ENCODE assay signal across 8 mouse cellular contexts in the genomic region with DNA sequence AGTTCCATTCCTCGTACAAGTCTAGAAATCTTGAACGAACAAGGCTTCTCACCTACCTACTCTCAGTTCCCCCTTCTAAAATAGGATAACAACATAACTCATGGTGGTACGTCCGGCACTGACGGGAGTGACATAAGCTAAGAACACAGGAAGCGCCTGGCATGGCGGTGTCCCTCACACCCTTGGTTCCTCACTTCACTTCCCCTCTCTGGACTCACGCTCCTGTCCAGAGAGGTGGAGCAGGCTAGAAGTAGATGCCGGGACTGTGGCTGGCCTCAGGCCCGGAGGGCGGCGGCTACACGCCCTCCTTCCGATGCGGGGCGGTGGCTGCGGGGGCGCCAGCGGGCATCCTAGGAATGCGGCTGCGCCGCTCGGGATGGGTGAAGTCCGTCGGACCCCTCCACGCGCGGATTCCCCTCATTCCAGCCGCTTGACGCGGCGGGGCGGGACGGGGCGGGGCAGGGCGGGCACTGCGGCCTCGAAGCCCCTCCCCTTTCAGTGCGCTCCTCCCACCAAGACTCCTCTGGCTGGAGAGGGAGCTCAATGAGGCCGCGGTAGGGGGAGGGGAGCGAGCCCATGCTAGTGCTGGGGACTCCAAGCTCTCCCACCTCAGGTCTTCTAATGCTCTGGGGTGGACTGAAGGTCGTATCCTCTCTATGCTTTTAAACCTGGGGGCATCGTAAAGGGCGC. TPM values are rescaled to one million over a fixed set of nuclear protein-coding genes. Genes with fewer than 3 reads are reported as not detected.
A peak's percentile ranks its signal among the peaks of the same experiment; 100 is the strongest.
DNase-seq lines count a peak whose midpoint lies in the region; ATAC-seq lines count a peak whose summit lies in the region.

No protein-coding gene starts in this region.

- peak; percentile 37 for ATAC-seq in embryonic facial prominence, embryonic 12.5 days (ENCODE audit: insufficient number of reproducible peaks, insufficient read depth, low FRiP score, low TSS enrichment)
- ATAC-seq in heart, embryonic 12.5 days (ENCODE audit: insufficient number of reproducible peaks, low FRiP score) = peak; percentile 77
- peak; percentile 59 for ATAC-seq in kidney, embryonic 16.5 days (ENCODE audit: low FRiP score, low TSS enrichment)
- peak; percentile 62 for ATAC-seq in lung, embryonic 15.5 days (ENCODE audit: borderline replicate concordance, extremely low read depth, low FRiP score, low TSS enrichment)
- ATAC-seq in neutrophil, adult 5-6 weeks (ENCODE audit: extremely low read depth, insufficient number of reproducible peaks, low FRiP score, poor library complexity, severe bottlenecking) = peak; percentile 58

- peak overlapping the region; percentile 51; the same call in 1 of the 2 replicates for H3K27ac ChIP-seq in embryonic facial prominence, embryonic 12.5 days
- H3K27ac ChIP-seq in heart, embryonic 12.5 days (ENCODE audit: poor library complexity, severe bottlenecking) = peak overlapping the region; percentile 91
- peak overlapping the region; percentile 98 for H3K27ac ChIP-seq in kidney, embryonic 16.5 days (ENCODE audit: low read length)
- peak overlapping the region; percentile 93 for H3K27ac ChIP-seq in lung, embryonic 15.5 days

- H3K9ac ChIP-seq in embryonic facial prominence, embryonic 12.5 days = peak overlapping the region; percentile 51
- peak overlapping the region; percentile 70 for H3K9ac ChIP-seq in heart, embryonic 12.5 days
- peak overlapping the region; percentile 69 for H3K9ac ChIP-seq in kidney, embryonic 16.5 days (replicated peaks; ENCODE audit: low read length)
- H3K9ac ChIP-seq in lung, embryonic 15.5 days = peak overlapping the region; percentile 57

- DNase-seq in CD4-positive, CD25-positive, alpha-beta regulatory T cell, adult 2 months (ENCODE audit: low read depth, low spot score) = peak; percentile 83
- DNase-seq in adrenal gland, postnatal 36 days = peak; percentile 84 to 89
- DNase-seq in thymus, postnatal 10 days (ENCODE audit: low spot score in 2 of 2) = peak; percentile 64 to 66

- H3K4me3 ChIP-seq in embryonic facial prominence, embryonic 12.5 days = peak overlapping the region; percentile 48
- H3K4me3 ChIP-seq in heart, embryonic 12.5 days = peak overlapping the region; percentile 57
- peak overlapping the region; percentile 74 for H3K4me3 ChIP-seq in kidney, embryonic 16.5 days (ENCODE audit: low read length)
- H3K4me3 ChIP-seq in lung, embryonic 15.5 days = peak overlapping the region; percentile 77

- peaks cover 26% of the 10 kb centered on the region for H3K4me1 ChIP-seq in embryonic facial prominence, embryonic 12.5 days
- peaks cover 58% of the 10 kb centered on the region for H3K4me1 ChIP-seq in heart, embryonic 12.5 days (replicated peaks)
- peaks cover 65% of the 10 kb centered on the region for H3K4me1 ChIP-seq in kidney, embryonic 16.5 days (ENCODE audit: insufficient read depth, low read length)
- peaks cover 68% of the 10 kb centered on the region for H3K4me1 ChIP-seq in lung, embryonic 15.5 days

- H3K4me2 ChIP-seq in embryonic facial prominence, embryonic 12.5 days (replicated peaks) = peak overlapping the region; percentile 85
- H3K4me2 ChIP-seq in heart, embryonic 12.5 days = peak overlapping the region; percentile 83
- peak overlapping the region; percentile 92 for H3K4me2 ChIP-seq in kidney, embryonic 16.5 days (replicated peaks; ENCODE audit: low read depth, low read length)
- H3K4me2 ChIP-seq in lung, embryonic 15.5 days = peak overlapping the region; percentile 90

- H3K27me3 ChIP-seq in embryonic facial prominence, embryonic 12.5 days = peaks cover 24% of the 10 kb centered on the region
- H3K27me3 ChIP-seq in heart, embryonic 12.5 days (replicated peaks) = no peaks in the 10 kb centered on the region
- no peaks in the 10 kb centered on the region for H3K27me3 ChIP-seq in kidney, embryonic 16.5 days (ENCODE audit: insufficient read depth, low read length)
- no peaks in the 10 kb centered on the region for H3K27me3 ChIP-seq in lung, embryonic 15.5 days

- 3% methylated on average over 45 of the region's 45 CpGs for WGBS in embryonic facial prominence, embryonic 12.5 days
- WGBS in heart, embryonic 12.5 days = under 1% methylated on average over 44 of the region's 45 CpGs
- under 1% methylated on average over 39 of the region's 45 CpGs for WGBS in kidney, embryonic 16.5 days
- whole genome bisulfite sequencing in lung, embryonic 15.5 days = 1% methylated on average over 43 of the region's 45 CpGs

- H3K36me3 ChIP-seq in embryonic facial prominence, embryonic 12.5 days = 0 out of 2 replicates have a peak, but pooled peaks cover 6% of the 10 kb centered on the region
- peaks cover 19% of the 10 kb centered on the region for H3K36me3 ChIP-seq in heart, embryonic 12.5 days
- H3K36me3 ChIP-seq in kidney, embryonic 16.5 days (ENCODE audit: insufficient read depth, low read length) = peaks cover 4% of the 10 kb centered on the region; the same call in 1 of the 2 replicates
- peaks cover 10% of the 10 kb centered on the region for H3K36me3 ChIP-seq in lung, embryonic 15.5 days

- H3K9me3 ChIP-seq in embryonic facial prominence, embryonic 12.5 days = no peaks in the 10 kb centered on the region
- H3K9me3 ChIP-seq in heart, embryonic 12.5 days (replicated peaks) = no peaks in the 10 kb centered on the region
- no peaks in the 10 kb centered on the region for H3K9me3 ChIP-seq in kidney, embryonic 16.5 days (ENCODE audit: low read length)
- H3K9me3 ChIP-seq in lung, embryonic 15.5 days = no peaks in the 10 kb centered on the region

RNA-seq across cellular contexts. Expression of a gene that starts 3.6 kb away (rescaled TPM):
- 100 to 1,000 TPM; 155 to 158 TPM for total RNA-seq in adrenal gland, postnatal 36 days (2021)
- polyA plus RNA-seq in embryonic facial prominence, embryonic 12.5 days (2016; fragmentation: Nextera tagmentation; extraction: Ambion mirVana) = 28.0 and 31.0 TPM in 2 replicates
- 72.3 and 76.7 TPM in 2 replicates for polyA plus RNA-seq in heart, embryonic 12.5 days (2016; fragmentation: Nextera tagmentation; extraction: Ambion mirVana)
- 83.0 and 85.9 TPM in 2 replicates for polyA plus RNA-seq in kidney, embryonic 16.5 days (2015; fragmentation: Nextera tagmentation; extraction: Ambion mirVana)
- polyA plus RNA-seq in lung, embryonic 15.5 days (2015; fragmentation: Nextera tagmentation; extraction: Ambion mirVana) = 71.2 and 78.8 TPM in 2 replicates
- total RNA-seq in neutrophil, adult 5-6 weeks (2017) = 153 and 163 TPM in 2 replicates

RNA-seq across cellular contexts. Expression of a gene that starts 23.1 kb away (rescaled TPM):
- 10 to 100 TPM; 27.9 to 48.1 TPM for total RNA-seq in adrenal gland, postnatal 36 days (2021)
- polyA plus RNA-seq in embryonic facial prominence, embryonic 12.5 days (2016; fragmentation: Nextera tagmentation; extraction: Ambion mirVana) = 19.8 and 20.8 TPM in 2 replicates
- 17.3 and 17.5 TPM in 2 replicates for polyA plus RNA-seq in heart, embryonic 12.5 days (2016; fragmentation: Nextera tagmentation; extraction: Ambion mirVana)
- polyA plus RNA-seq in kidney, embryonic 16.5 days (2015; fragmentation: Nextera tagmentation; extraction: Ambion mirVana) = 33.2 and 34.2 TPM in 2 replicates
- 26.0 TPM in 2 replicates for polyA plus RNA-seq in lung, embryonic 15.5 days (2015; fragmentation: Nextera tagmentation; extraction: Ambion mirVana)
- 119 and 128 TPM in 2 replicates for total RNA-seq in neutrophil, adult 5-6 weeks (2017)

RNA-seq across cellular contexts. Expression of a gene that starts 25.1 kb away (rescaled TPM):
- total RNA-seq in adrenal gland, postnatal 36 days (2021) = 100 to 1,000 TPM; 119 TPM
- 135 and 142 TPM in 2 replicates for polyA plus RNA-seq in embryonic facial prominence, embryonic 12.5 days (2016; fragmentation: Nextera tagmentation; extraction: Ambion mirVana)
- polyA plus RNA-seq in heart, embryonic 12.5 days (2016; fragmentation: Nextera tagmentation; extraction: Ambion mirVana) = 110 and 111 TPM in 2 replicates
- 133 and 136 TPM in 2 replicates for polyA plus RNA-seq in kidney, embryonic 16.5 days (2015; fragmentation: Nextera tagmentation; extraction: Ambion mirVana)
- polyA plus RNA-seq in lung, embryonic 15.5 days (2015; fragmentation: Nextera tagmentation; extraction: Ambion mirVana) = 113 and 118 TPM in 2 replicates
- 80.4 and 102 TPM in 2 replicates for total RNA-seq in neutrophil, adult 5-6 weeks (2017)

Comparison
In these comparisons a context has a peak if more than half of its experiments do, and no peak if none do; other contexts are left out.
1. Peak in every context shown above with its lines: DNase-seq, ATAC-seq, H3K4me3 ChIP-seq and H3K27ac ChIP-seq.